In the genomic region with DNA sequence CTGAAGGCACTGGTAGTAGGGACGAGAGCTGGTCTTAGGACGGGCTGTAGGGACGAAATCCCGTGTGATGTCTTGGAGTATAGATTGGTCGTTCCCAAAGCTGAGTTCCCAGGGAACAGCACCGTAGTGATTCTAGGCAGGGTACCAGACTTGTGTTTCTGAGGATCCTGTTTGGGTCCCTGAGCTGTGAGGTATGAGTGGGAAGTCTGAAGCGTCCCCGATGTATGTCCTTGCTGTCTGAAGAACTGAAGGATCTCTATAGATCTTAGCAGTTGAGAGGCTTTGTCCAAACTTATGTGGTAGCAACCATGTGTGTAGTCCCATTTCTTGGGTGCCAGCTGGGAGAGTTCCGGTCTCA, we compare ENCODE assay signal across 8 mouse cellular contexts. TPM values are rescaled to one million over a fixed set of nuclear protein-coding genes. Genes with fewer than 3 reads are reported as not detected.
DNase-seq lines count a peak whose midpoint lies in the region; ATAC-seq lines count a peak whose summit lies in the region.

No protein-coding gene starts in this region.

- no peaks in the 10 kb centered on the region for H3K9me3 ChIP-seq in heart, embryonic 16.5 days (replicated peaks; ENCODE audit: control insufficient read depth, low read length)
- H3K9me3 ChIP-seq in forebrain, embryonic 16.5 days (ENCODE audit: control insufficient read depth, low read length), result no peaks in the 10 kb centered on the region

- ATAC-seq in heart, embryonic 16.5 days (replicated peaks; ENCODE audit: extremely low read depth, insufficient read depth, low FRiP score), result no peak
- no peak for ATAC-seq in forebrain, embryonic 16.5 days
- 0 out of 2 replicates have a peak, but pooled peaks have one; percentile 0 for ATAC-seq in megakaryocyte-erythroid progenitor cell, adult 5-6 weeks (replicated peaks; ENCODE audit: low FRiP score, low TSS enrichment, poor library complexity, severe bottlenecking)

- no peak for DNase-seq in heart, adult 18-20 months
- DNase-seq in ES-CJ7 (ENCODE audit: low read depth, low spot score), result peak; percentile 36
- DNase-seq in cerebellum, postnatal 25 days, result no peak
- DNase-seq in layer of hippocampus, adult 18-20 months (ENCODE audit: low spot score in 2 of 2), result no peak
- DNase-seq in cerebellum, adult 11-12 months, result no peak

- H3K4me1 ChIP-seq in heart, embryonic 16.5 days (ENCODE audit: control insufficient read depth, insufficient read depth, low read length), result peaks cover 12% of the 10 kb centered on the region
- H3K4me1 ChIP-seq in forebrain, embryonic 16.5 days (replicated peaks; ENCODE audit: control insufficient read depth, insufficient read depth, low read length), result peaks cover 16% of the 10 kb centered on the region

- peak overlapping the region; percentile 85 for H3K4me2 ChIP-seq in heart, embryonic 16.5 days (ENCODE audit: low read depth, low read length)
- peak overlapping the region; percentile 81 for H3K4me2 ChIP-seq in forebrain, embryonic 16.5 days (ENCODE audit: low read length)

- H3K27ac ChIP-seq in heart, embryonic 16.5 days (ENCODE audit: low read length), result peak overlapping the region; percentile 97
- H3K27ac ChIP-seq in forebrain, embryonic 16.5 days (ENCODE audit: low read length), result peak overlapping the region; percentile 85

- H3K27me3 ChIP-seq in heart, embryonic 16.5 days (ENCODE audit: control insufficient read depth, insufficient read depth, low read length), result 0 out of 2 replicates have a peak, but pooled peaks cover 3% of the 10 kb centered on the region
- H3K27me3 ChIP-seq in forebrain, embryonic 16.5 days (replicated peaks; ENCODE audit: control insufficient read depth, insufficient read depth, low read length), result no peaks in the 10 kb centered on the region; the same call in 1 of the 2 replicates

- 8% methylated on average over 9 of the region's 9 CpGs for WGBS in heart, embryonic 16.5 days
- WGBS in forebrain, embryonic 16.5 days, result 11% methylated on average over 9 of the region's 9 CpGs

- peak overlapping the region; percentile 86 for H3K4me3 ChIP-seq in heart, embryonic 16.5 days (ENCODE audit: low read length)
- H3K4me3 ChIP-seq in forebrain, embryonic 16.5 days (replicated peaks; ENCODE audit: low read length), result peak overlapping the region; percentile 88

- H3K36me3 ChIP-seq in heart, embryonic 16.5 days (ENCODE audit: control insufficient read depth, insufficient read depth), result peaks cover 16% of the 10 kb centered on the region
- no peaks in the 10 kb centered on the region for H3K36me3 ChIP-seq in forebrain, embryonic 16.5 days (ENCODE audit: control insufficient read depth, insufficient read depth)

- peak overlapping the region; percentile 92 for H3K9ac ChIP-seq in heart, embryonic 16.5 days (ENCODE audit: low read length)
- H3K9ac ChIP-seq in forebrain, embryonic 16.5 days (replicated peaks; ENCODE audit: low read depth, low read length), result peak overlapping the region; percentile 90

RNA-seq across cellular contexts. Expression of a gene that starts 0.7 kb away (rescaled TPM):
- polyA plus RNA-seq in heart, embryonic 16.5 days (2015; fragmentation: Nextera tagmentation; extraction: Ambion mirVana), result 51.8 and 59.2 TPM in 2 replicates
- 10 to 100 TPM; 31.8 to 32.1 TPM for total RNA-seq in heart, adult 18-20 months (2021)
- polyA plus RNA-seq in forebrain, embryonic 16.5 days (2015; fragmentation: Nextera tagmentation; extraction: Ambion mirVana), result 130 and 150 TPM in 2 replicates
- 71.8 and 72.1 TPM in 2 replicates for total RNA-seq in megakaryocyte-erythroid progenitor cell, adult 5-6 weeks (2014; fragmentation: Nextera tagmentation)
- 50.4 and 55.4 TPM in 2 replicates for total RNA-seq in megakaryocyte-erythroid progenitor cell, adult 5-6 weeks (2017)
- total RNA-seq in layer of hippocampus, adult 18-20 months (2021), result 100 to 1,000 TPM; 199 to 205 TPM

RNA-seq across cellular contexts. Expression of a gene that starts 19.8 kb away (rescaled TPM):
- 1.5 TPM in 2 replicates for polyA plus RNA-seq in heart, embryonic 16.5 days (2015; fragmentation: Nextera tagmentation; extraction: Ambion mirVana)
- total RNA-seq in heart, adult 18-20 months (2021), result under 1 TPM in 1 of 2 experiments, not detected in 1; 0.18 TPM
- 9.5 and 12.6 TPM in 2 replicates for polyA plus RNA-seq in forebrain, embryonic 16.5 days (2015; fragmentation: Nextera tagmentation; extraction: Ambion mirVana)
- total RNA-seq in megakaryocyte-erythroid progenitor cell, adult 5-6 weeks (2014; fragmentation: Nextera tagmentation), result 0.42 TPM in 1 of 2 replicates, not detected in the other
- total RNA-seq in megakaryocyte-erythroid progenitor cell, adult 5-6 weeks (2017), result not detected in 2 replicates
- total RNA-seq in layer of hippocampus, adult 18-20 months (2021), result 10 to 100 TPM; 98.5 to 98.6 TPM

RNA-seq across cellular contexts. Expression of a gene that starts 21.7 kb away (rescaled TPM):
- 37.2 and 38.6 TPM in 2 replicates for polyA plus RNA-seq in heart, embryonic 16.5 days (2015; fragmentation: Nextera tagmentation; extraction: Ambion mirVana)
- 10 to 100 TPM; 13.5 to 13.6 TPM for total RNA-seq in heart, adult 18-20 months (2021)
- 66.3 and 66.5 TPM in 2 replicates for polyA plus RNA-seq in forebrain, embryonic 16.5 days (2015; fragmentation: Nextera tagmentation; extraction: Ambion mirVana)
- total RNA-seq in megakaryocyte-erythroid progenitor cell, adult 5-6 weeks (2014; fragmentation: Nextera tagmentation), result 18.2 and 27.1 TPM in 2 replicates
- total RNA-seq in megakaryocyte-erythroid progenitor cell, adult 5-6 weeks (2017), result 23.3 and 45.1 TPM in 2 replicates
- 10 to 100 TPM; 39.6 to 44.0 TPM for total RNA-seq in layer of hippocampus, adult 18-20 months (2021)

RNA-seq across cellular contexts. Expression of a gene that starts 51.8 kb away (rescaled TPM):
- polyA plus RNA-seq in heart, embryonic 16.5 days (2015; fragmentation: Nextera tagmentation; extraction: Ambion mirVana), result 0.58 and 0.60 TPM in 2 replicates
- not detected for total RNA-seq in heart, adult 18-20 months (2021)
- 0.38 and 1.0 TPM in 2 replicates for polyA plus RNA-seq in forebrain, embryonic 16.5 days (2015; fragmentation: Nextera tagmentation; extraction: Ambion mirVana)
- not detected in 2 replicates for total RNA-seq in megakaryocyte-erythroid progenitor cell, adult 5-6 weeks (2014; fragmentation: Nextera tagmentation)
- 0.05 TPM in 1 of 2 replicates, not detected in the other for total RNA-seq in megakaryocyte-erythroid progenitor cell, adult 5-6 weeks (2017)
- total RNA-seq in layer of hippocampus, adult 18-20 months (2021), result under 1 TPM; 0.92 to 0.94 TPM

RNA-seq across cellular contexts. Expression of a gene that starts 52.5 kb away (rescaled TPM):
- 0.58 and 0.61 TPM in 2 replicates for polyA plus RNA-seq in heart, embryonic 16.5 days (2015; fragmentation: Nextera tagmentation; extraction: Ambion mirVana)
- 1 to 10 TPM; 1.8 TPM for total RNA-seq in heart, adult 18-20 months (2021)
- polyA plus RNA-seq in forebrain, embryonic 16.5 days (2015; fragmentation: Nextera tagmentation; extraction: Ambion mirVana), result 1.5 and 1.6 TPM in 2 replicates
- not detected in 2 replicates for total RNA-seq in megakaryocyte-erythroid progenitor cell, adult 5-6 weeks (2014; fragmentation: Nextera tagmentation)
- total RNA-seq in megakaryocyte-erythroid progenitor cell, adult 5-6 weeks (2017), result not detected in 2 replicates
- 1 to 10 TPM; 1.0 to 1.2 TPM for total RNA-seq in layer of hippocampus, adult 18-20 months (2021)

Comparison
In these comparisons a context has a peak if more than half of its experiments do, and no peak if none do; other contexts are left out.
1. RNA of a gene that starts 19.8 kb away (total RNA-seq): 98.5 to 98.6 TPM in layer of hippocampus, adult 18-20 months; 0.42 TPM in megakaryocyte-erythroid progenitor cell, adult 5-6 weeks and 0.18 TPM in heart, adult 18-20 months; every median in the first group is over 10 times any median in the second.